Mouse (Mus musculus) kidney, adult 2 months (tissue): ENCODE results near the gene Stx8.

Experiments used
- CTCF ChIP-seq: fragments of 200-500 bp; conservative IDR thresholded peaks from 2 replicates; pipeline ENCODE4 v1.5.1; 2011; ENCODE audit warnings: low read depth, mild to moderate bottlenecking, control low read depth, low read length, moderate library complexity, mixed read lengths; ENCODE audit not compliant: insufficient read depth, insufficient read length
- POLR2A ChIP-seq: fragments of 200-500 bp; IDR thresholded peaks from one replicate; pipeline ENCODE4 v1.6.1; 2011; ENCODE audit warnings: low read depth, low read length, control low read depth

DNA sequence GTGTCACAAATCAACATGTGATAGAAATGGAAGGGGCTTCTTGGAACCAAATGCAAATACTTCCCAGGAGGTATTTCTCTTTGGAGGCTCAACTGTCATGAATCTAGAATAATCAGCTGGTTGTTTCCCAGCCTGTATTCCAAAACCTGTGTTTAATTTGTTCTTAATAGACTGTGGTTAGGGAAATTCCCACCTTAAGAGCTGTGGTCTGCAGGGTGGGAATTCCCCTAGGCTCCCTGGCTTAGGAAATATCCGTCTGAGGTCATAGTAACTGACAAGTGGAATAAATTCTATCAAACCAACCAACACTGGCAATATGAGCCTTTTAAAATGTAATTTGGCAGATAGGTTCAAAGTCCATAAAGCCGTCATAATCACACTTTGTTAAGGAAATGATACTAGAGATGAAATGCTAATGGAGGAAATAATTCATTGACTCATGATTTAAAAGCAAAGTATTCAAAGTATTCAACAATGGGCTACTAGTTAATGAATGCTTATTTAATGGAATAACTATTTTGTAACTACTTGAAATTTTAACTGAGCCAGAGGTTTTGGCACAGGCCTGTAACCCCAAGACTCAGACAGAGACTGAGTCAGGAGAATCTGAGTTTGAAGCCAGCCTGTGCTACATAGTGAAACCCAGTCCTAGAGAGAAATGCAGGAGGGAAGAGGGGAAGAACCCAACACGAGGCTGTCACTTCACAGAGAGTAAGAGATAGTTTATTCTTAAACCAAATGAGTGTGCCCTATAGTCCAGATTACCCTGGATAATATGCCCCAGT lies 126.2 kb downstream of the Stx8 start:
- TF ChIP-seq POLR2A (no peak), CTCF (no peak)
